Mouse (Mus musculus): ENCODE data around the gene Dnajc7. TPM values are rescaled to one million over a fixed set of nuclear protein-coding genes. Genes with fewer than 3 reads are reported as not detected.

Dnajc7 gene
- total RNA-seq, 1 experiment from 2014 or later, result 135 TPM

- ATAC-seq (replicated peaks in 1 of 2; ENCODE audit: insufficient read depth in 1 of 2, low FRiP score in 2 of 2, low TSS enrichment in 1 of 2, low read depth in 1 of 2, poor library complexity in 2 of 2, severe bottlenecking in 2 of 2), result no peak
These were observed 50.2 kb downstream of the Dnajc7 start for GRCm38 (mm10) chr11:100569789-100570188.

GRCm38 (mm10) chr11:100568692-100569091, 51.3 kb downstream of the Dnajc7 start:
- ATAC-seq (replicated peaks in 1 of 2; ENCODE audit: insufficient read depth in 1 of 2, low FRiP score in 2 of 2, low TSS enrichment in 1 of 2, low read depth in 1 of 2, poor library complexity in 2 of 2, severe bottlenecking in 2 of 2), result no peak

GRCm38 (mm10) chr11:100567815-100568245, 52.1 kb downstream of the Dnajc7 start:
- ATAC-seq (replicated peaks in 1 of 2; ENCODE audit: insufficient read depth in 1 of 2, low FRiP score in 2 of 2, low TSS enrichment in 1 of 2, low read depth in 1 of 2, poor library complexity in 2 of 2, severe bottlenecking in 2 of 2), result peak in 1 of 2 experiments; percentile 37; a peak in 1 of 4 replicates

- no peak for ATAC-seq (replicated peaks in 1 of 2; ENCODE audit: insufficient read depth in 1 of 2, low FRiP score in 2 of 2, low TSS enrichment in 1 of 2, low read depth in 1 of 2, poor library complexity in 2 of 2, severe bottlenecking in 2 of 2)
These were observed 52.7 kb downstream of the Dnajc7 start for GRCm38 (mm10) chr11:100567229-100567628.

- no peak for ATAC-seq (replicated peaks in 1 of 2; ENCODE audit: insufficient read depth in 1 of 2, low FRiP score in 2 of 2, low TSS enrichment in 1 of 2, low read depth in 1 of 2, poor library complexity in 2 of 2, severe bottlenecking in 2 of 2)
These were observed 55.3 kb downstream of the Dnajc7 start for GRCm38 (mm10) chr11:100564703-100565102.

GRCm38 (mm10) chr11:100564297-100564696, 55.7 kb downstream of the Dnajc7 start:
- no peak for ATAC-seq (replicated peaks in 1 of 2; ENCODE audit: insufficient read depth in 1 of 2, low FRiP score in 2 of 2, low TSS enrichment in 1 of 2, low read depth in 1 of 2, poor library complexity in 2 of 2, severe bottlenecking in 2 of 2)

- ATAC-seq (replicated peaks in 1 of 2; ENCODE audit: insufficient read depth in 1 of 2, low FRiP score in 2 of 2, low TSS enrichment in 1 of 2, low read depth in 1 of 2, poor library complexity in 2 of 2, severe bottlenecking in 2 of 2), result no peak
These were observed 58.2 kb downstream of the Dnajc7 start for GRCm38 (mm10) chr11:100561748-100562147.

GRCm38 (mm10) chr11:100559476-100559875, 60.5 kb downstream of the Dnajc7 start:
- no peak for ATAC-seq (replicated peaks in 1 of 2; ENCODE audit: insufficient read depth in 1 of 2, low FRiP score in 2 of 2, low TSS enrichment in 1 of 2, low read depth in 1 of 2, poor library complexity in 2 of 2, severe bottlenecking in 2 of 2)

GRCm38 (mm10) chr11:100557563-100557962, 62.4 kb downstream of the Dnajc7 start:
- no peak for ATAC-seq (replicated peaks in 1 of 2; ENCODE audit: insufficient read depth in 1 of 2, low FRiP score in 2 of 2, low TSS enrichment in 1 of 2, low read depth in 1 of 2, poor library complexity in 2 of 2, severe bottlenecking in 2 of 2)

GRCm38 (mm10) chr11:100555583-100555982, 64.4 kb downstream of the Dnajc7 start:
- peak; percentile 94 to 97 for ATAC-seq (replicated peaks in 1 of 2; ENCODE audit: insufficient read depth in 1 of 2, low FRiP score in 2 of 2, low TSS enrichment in 1 of 2, low read depth in 1 of 2, poor library complexity in 2 of 2, severe bottlenecking in 2 of 2)

- ATAC-seq (replicated peaks in 1 of 2; ENCODE audit: insufficient read depth in 1 of 2, low FRiP score in 2 of 2, low TSS enrichment in 1 of 2, low read depth in 1 of 2, poor library complexity in 2 of 2, severe bottlenecking in 2 of 2), result no peak
These were observed 67.1 kb downstream of the Dnajc7 start for GRCm38 (mm10) chr11:100552842-100553241.

GRCm38 (mm10) chr11:100550101-100550500, 69.9 kb downstream of the Dnajc7 start:
- ATAC-seq (replicated peaks in 1 of 2; ENCODE audit: insufficient read depth in 1 of 2, low FRiP score in 2 of 2, low TSS enrichment in 1 of 2, low read depth in 1 of 2, poor library complexity in 2 of 2, severe bottlenecking in 2 of 2), result no peak

- ATAC-seq (replicated peaks in 1 of 2; ENCODE audit: insufficient read depth in 1 of 2, low FRiP score in 2 of 2, low TSS enrichment in 1 of 2, low read depth in 1 of 2, poor library complexity in 2 of 2, severe bottlenecking in 2 of 2), result no peak
These were observed 70.5 kb downstream of the Dnajc7 start for GRCm38 (mm10) chr11:100549466-100549865.

- no peak for ATAC-seq (replicated peaks in 1 of 2; ENCODE audit: insufficient read depth in 1 of 2, low FRiP score in 2 of 2, low TSS enrichment in 1 of 2, low read depth in 1 of 2, poor library complexity in 2 of 2, severe bottlenecking in 2 of 2)
These were observed 71.8 kb downstream of the Dnajc7 start for GRCm38 (mm10) chr11:100548141-100548540.

GRCm38 (mm10) chr11:100546955-100547354, 73.0 kb downstream of the Dnajc7 start:
- ATAC-seq (replicated peaks in 1 of 2; ENCODE audit: insufficient read depth in 1 of 2, low FRiP score in 2 of 2, low TSS enrichment in 1 of 2, low read depth in 1 of 2, poor library complexity in 2 of 2, severe bottlenecking in 2 of 2), result no peak; a peak in 1 of 4 replicates

- no peak; a peak in 1 of 4 replicates for ATAC-seq (replicated peaks in 1 of 2; ENCODE audit: insufficient read depth in 1 of 2, low FRiP score in 2 of 2, low TSS enrichment in 1 of 2, low read depth in 1 of 2, poor library complexity in 2 of 2, severe bottlenecking in 2 of 2)
These were observed 74.3 kb downstream of the Dnajc7 start for GRCm38 (mm10) chr11:100545746-100546085.

- ATAC-seq (replicated peaks in 1 of 2; ENCODE audit: insufficient read depth in 1 of 2, low FRiP score in 2 of 2, low TSS enrichment in 1 of 2, low read depth in 1 of 2, poor library complexity in 2 of 2, severe bottlenecking in 2 of 2), result peak; percentile 96 to 97
These were observed 74.9 kb downstream of the Dnajc7 start, which contains the start of gene Ttc25 for GRCm38 (mm10) chr11:100544832-100545745. Gene Ttc25 (plus strand): TSS chr11:100545607.

GRCm38 (mm10) chr11:100541577-100541976, 78.4 kb downstream of the Dnajc7 start:
- no peak for ATAC-seq (replicated peaks in 1 of 2; ENCODE audit: insufficient read depth in 1 of 2, low FRiP score in 2 of 2, low TSS enrichment in 1 of 2, low read depth in 1 of 2, poor library complexity in 2 of 2, severe bottlenecking in 2 of 2)

- ATAC-seq (replicated peaks in 1 of 2; ENCODE audit: insufficient read depth in 1 of 2, low FRiP score in 2 of 2, low TSS enrichment in 1 of 2, low read depth in 1 of 2, poor library complexity in 2 of 2, severe bottlenecking in 2 of 2), result no peak
These were observed 79.0 kb downstream of the Dnajc7 start for GRCm38 (mm10) chr11:100540966-100541365.

Measured in hematopoietic stem cell, adult 5-6 weeks (primary cell).